Mouse (Mus musculus) cerebellum, postnatal 25 days (tissue): ENCODE results near the gene Slc25a44.
A peak's percentile ranks its signal among the peaks of the same experiment; 100 is the strongest.
"Not testable (repeated sequence)": the region's sequence is repeated elsewhere in the genome, so short reads cannot be mapped to it uniquely, and the experiment has no call there.

Experiments used
- DNase-seq, 2 experiments: peaks; one replicate each; pipeline ENCODE4 v3.0.0; 2021; ENCODE audit warnings: mixed read lengths in 2 of 2

The Slc25a44 gene

DNA sequence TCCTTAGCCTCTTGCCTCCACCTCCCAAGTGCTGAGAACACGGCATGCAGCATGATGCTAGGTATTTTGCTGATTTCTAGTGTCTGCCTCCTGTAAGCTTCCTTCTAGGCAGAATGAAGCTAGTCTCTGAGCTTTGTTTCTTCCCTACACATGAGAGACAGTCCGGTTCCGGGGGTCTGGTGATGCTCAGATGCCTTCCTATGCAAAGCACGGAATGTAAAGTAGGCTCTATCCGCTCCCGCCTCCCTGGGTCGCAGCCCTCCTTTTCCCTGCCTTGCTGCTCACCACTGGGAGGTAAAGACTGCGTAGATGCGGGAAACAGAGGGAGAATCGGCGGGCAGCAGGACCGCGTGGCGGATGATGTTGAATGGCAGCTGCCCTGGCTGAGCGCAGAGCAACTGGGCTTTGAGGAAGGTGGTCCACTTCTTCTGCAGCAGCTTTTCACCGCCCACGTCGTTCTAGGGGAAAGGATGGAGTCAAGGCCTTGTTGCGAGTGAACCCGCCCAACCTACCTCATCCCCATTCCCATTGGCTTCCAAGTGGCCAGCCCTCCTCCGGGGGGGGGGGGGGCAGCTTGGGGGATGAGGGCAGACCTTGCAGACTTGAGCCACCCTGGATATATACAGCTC is 24.6 kb upstream of the Slc25a44 start:
- peak; percentile 71 to 75 for DNase-seq

DNA sequence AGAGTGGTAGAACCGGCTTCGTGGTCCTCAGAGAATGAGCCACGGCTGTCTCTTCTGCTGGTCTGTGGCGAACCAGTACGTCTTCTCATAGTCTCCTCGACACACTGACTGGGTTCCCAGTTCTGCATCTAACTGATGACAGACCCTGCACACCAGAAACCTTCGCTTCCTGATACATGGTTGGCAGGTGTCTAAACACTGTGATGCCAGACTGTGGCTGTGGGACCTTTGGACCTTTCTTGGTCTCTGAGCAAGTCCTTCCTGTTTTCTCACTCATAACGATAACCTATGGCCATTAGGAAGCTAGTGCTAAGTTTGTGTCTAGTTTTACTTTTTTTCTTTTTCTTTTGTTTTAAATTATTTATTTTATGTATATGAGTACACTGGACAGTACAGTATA is 23.5 kb upstream of the Slc25a44 start:
- DNase-seq, result no peak

DNA sequence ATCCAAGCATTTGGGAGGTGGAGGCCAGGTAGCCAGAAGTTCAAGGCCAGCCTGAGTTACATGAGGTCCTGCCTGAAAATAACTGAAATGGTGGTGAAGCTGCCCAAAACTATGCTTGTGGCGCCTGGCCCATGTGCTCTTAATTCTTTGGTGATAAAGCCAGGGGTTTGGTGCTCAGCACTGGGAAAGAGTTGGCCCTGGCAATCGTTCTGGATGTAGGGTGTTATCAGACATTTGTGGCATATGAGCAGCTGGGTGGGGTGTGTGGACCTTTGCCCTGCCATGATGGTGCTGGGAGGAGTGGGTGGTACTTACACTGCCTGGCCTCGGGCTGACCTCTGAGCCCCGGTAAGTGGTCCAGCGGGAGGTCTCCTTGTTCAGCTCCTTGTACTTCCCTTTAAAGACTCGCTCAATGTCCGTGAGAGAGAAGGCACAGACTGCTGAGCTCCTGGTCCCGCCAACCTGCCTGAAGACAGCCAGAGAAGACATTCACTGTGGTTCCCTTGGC is 22.8 kb upstream of the Slc25a44 start:
- no peak for DNase-seq

DNA sequence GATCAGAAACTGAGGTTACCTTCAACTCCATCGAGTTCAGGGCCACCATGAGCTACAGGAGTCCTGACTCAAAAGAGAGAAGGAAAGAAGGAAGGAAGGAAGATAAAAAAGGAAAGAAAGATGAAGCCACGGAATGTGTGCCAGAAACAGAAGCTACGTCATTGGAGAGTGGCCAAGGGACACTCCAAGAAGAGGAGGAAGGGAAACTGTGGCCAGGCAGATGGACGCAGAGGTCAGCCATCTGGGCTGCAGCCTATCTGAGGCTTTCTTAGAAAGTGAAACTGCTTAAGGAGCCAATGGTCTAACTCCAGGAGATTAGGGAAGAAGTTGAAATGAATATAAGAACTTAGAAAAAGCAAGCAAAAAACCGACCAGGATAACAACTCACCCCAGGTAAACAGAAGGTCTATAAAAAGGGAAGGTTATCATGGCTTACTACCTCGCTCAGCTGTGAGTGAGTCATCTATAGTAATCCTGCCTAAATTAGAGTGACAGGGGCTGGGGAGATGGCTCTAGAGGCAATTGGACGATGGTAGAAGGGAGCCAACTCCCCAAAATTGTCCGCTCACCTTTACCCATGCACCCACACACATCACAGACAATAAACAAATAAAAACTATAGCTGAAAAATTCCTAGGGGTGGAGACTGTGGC is 21.7 kb upstream of the Slc25a44 start:
- peak in 1 of 2 experiments; percentile 29 for DNase-seq

DNA sequence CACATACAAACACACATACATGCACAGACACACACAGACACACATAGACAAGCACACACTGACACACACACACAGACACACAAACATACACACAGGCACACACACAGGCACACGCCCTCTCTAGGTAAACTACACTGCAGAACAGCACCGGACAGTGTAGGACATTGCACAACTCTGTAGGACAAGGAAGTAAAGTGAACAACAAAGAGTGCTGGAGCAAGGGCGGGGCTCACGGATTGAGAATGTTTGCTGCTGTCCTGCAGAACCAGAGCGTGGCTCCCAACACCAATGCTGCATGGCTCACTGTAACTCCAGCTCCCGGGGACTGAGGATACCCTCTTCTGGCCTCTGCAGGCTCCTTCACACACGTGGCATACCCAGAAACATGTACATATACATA is 17.9 kb upstream of the Slc25a44 start:
- no peak for DNase-seq

DNA sequence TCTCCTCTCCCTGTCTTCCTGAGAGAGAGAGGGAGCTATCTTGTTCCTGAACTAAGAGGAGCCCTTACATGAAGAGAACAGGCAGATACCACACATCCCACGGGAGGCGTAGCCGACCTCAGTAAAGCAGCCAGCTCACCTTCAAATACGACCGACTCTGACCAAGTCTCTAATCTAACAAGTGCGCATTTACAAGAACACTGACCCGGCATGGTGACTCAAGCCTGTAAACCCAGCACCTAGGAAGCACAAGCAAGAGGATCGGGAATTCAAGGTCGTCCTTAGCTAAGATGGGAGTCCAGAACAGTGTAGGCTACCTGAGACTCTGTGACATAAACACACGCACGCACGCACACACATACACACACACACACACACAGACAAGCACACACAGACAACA is 17.5 kb upstream of the Slc25a44 start:
- DNase-seq, result no peak

DNA sequence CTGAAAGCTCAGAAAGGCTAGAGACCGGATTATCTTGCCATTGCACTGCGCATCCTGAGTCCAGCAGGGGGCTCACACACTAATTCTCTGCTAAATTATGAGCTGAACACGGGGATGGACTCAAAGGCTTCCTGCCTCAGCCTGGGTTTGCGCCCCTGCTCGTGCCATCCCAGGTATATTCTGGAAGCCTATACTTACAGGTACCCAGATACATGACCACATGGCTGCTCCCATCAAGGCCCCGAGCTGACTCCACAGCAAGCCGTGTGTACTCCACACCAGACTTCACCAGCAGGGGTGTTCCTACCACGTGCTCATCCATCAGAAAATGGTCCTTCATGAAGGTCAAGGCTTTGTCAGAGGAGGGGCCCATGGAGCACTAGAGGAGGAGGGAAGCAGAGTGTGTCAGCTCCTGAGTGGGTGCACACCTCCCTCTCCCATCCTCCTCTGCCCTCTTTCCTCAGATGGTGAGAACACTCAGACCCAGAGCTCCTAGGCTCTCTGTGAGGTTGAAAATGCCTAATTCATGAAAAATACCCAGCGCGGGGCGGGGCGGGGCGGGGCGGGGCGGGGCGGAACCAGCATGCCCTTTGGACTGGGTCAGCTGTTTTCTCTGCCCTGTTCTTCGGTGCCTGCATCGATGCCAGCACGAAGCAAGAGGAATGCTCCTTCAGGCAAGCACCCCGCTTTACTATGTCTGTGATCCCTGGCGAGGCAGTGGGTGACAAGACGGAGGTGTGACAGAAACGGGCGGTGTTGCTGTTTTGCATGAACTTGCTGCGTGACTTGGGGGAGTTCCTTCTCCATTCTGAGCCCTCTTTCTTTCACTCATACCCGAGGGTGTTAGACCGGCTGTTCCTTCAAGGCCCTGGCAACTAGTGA is 15.8 kb upstream of the Slc25a44 start:
- peak; percentile 34 to 59 for DNase-seq

DNA sequence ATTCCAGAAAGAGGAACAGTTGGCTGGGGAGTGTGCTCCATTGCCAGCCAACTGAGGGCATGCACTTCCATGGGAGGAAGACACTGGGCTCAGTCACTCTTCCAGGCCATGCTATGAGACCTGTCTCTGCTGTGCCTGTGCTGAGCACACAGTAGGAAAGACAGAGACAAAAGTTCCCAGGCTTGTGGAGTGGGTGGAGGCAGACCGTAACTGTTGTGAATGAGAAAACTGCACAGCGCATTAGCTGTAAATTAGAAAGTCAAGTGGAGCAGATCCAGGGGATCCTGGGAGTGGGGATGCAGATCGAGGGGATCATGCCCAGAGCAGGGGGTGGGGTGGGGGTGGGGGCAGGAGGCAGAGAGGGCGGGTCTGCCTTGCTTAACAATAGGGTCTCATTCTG is 14.6 kb upstream of the Slc25a44 start:
- no peak for DNase-seq

DNA sequence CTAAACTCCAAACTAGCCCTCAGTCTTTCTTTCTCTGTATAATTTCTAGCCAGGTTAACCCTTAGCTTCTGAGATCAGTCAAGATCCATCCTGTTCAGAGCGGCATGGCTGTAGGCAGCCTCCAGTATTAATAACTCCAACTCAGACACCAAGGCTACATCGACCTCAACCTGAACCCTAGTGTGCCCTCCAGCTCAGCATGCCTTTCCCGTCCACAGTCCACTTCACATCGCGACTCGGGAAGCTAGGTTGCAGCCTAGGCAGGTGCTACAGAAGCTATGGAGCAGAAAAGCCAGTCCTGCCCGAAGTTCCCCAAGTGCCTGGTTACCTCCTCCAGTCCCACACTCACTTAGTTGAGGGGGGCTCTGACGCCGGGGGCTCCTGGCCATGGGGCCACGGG is 12.5 kb upstream of the Slc25a44 start:
- peak in 1 of 2 experiments; percentile 8 for DNase-seq

DNA sequence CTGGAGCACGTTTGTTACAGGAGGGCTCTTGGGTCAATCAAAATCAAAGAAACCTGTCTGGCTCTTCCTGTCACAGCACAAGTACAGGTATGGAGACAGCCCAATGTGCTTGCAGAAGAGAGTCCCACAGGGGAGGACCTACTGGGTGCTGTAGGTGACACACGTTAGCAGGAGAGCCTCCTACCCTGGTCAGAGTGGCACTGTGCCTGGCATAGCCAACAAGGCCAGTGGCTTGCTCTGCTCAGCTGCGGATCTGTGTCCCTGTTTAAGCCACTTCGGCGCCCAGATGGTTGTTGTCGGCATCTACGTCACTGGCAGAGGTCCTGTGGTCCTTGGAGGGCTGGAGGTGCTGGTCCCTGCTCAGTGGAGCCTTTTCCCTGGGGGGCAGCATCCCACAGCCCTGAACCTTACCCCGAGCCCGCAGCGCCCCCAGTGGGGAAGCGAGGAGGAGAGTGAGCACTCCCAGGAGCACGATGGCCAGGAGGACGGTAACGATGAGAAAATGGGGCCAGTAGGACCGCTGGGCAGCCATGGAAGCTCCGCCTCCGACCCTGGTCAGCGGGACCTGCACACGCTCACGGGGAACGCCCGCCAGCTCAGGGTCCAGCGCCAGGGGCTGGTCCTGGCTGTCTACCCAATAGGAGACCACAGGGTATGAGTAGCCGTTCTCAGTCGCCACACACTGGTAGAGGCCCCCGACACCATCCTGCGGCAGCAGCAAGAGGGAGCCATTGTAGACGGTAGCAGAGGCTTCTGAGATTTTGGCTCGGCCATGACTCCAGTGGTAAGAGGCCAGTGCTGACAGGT is 11.7 kb upstream of the Slc25a44 start:
- peak; percentile 86 to 88 for DNase-seq

DNA sequence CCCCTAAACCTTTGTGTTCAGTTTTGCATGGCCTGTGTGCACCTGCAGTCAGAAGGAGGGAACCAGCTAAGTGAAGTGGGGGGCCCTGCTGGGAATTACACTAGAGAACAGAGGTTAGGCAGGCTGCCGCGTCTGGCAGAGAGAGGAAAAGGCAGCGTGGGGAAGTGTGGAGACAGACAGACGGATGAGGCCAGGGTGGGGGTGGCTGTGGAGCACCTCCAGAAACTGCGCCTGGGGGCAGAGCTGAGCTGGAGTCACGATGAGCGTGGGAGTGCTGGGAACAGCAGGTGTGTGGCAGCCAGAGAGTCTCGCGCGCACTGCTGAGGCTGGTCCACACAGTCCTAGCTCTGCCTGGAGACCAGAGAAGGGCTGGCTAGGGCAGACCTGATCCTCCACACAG is 10.6 kb upstream of the Slc25a44 start:
- peak in 1 of 2 experiments; percentile 17 for DNase-seq

DNA sequence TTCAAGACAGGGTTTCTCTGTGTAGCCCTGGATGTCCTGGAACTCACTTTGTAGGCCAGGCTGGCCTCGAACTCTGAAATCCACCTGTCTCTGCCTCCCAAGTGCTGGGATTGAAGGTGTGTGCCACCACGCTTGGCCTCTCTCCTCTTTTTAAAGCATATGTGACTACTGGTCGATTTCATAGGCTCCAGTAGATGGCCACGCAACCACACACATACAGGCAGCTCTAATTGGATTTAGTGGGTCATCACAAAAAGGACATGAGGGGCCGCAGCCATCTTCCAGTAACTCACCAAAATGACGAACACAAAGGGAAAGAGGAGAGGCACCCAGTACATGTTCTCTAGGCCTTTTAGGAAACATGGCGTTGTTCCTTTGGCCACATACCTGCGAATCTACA is 3.7 kb upstream of the Slc25a44 start:
- not testable (repeated sequence) for DNase-seq

DNA sequence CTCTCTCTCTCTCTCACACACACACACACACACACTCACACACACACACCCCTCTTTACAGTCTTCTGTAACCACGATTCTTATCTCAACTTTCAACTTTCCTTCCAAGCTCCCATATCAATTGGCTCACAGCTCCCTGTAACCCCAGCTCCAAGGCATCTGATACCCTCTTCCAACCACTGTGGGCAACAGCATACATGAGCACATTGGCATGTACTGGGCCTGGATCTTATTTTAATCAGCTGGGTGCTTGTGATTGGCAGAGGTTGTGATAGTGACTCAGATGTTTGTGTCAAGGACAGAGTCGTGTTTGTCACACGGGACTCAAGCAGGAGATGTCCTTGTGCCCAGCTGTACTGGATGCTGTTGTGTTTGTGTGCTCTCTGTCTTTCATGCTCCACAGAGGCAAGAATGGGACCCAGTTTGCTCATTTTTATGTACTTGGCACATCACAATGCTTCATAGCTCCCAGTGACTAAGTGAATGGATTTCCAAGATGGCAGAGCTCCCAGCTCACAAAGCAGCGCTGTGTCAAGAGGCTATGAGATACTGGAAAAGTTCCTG is 2.5 kb upstream of the Slc25a44 start:
- DNase-seq, result no peak

DNA sequence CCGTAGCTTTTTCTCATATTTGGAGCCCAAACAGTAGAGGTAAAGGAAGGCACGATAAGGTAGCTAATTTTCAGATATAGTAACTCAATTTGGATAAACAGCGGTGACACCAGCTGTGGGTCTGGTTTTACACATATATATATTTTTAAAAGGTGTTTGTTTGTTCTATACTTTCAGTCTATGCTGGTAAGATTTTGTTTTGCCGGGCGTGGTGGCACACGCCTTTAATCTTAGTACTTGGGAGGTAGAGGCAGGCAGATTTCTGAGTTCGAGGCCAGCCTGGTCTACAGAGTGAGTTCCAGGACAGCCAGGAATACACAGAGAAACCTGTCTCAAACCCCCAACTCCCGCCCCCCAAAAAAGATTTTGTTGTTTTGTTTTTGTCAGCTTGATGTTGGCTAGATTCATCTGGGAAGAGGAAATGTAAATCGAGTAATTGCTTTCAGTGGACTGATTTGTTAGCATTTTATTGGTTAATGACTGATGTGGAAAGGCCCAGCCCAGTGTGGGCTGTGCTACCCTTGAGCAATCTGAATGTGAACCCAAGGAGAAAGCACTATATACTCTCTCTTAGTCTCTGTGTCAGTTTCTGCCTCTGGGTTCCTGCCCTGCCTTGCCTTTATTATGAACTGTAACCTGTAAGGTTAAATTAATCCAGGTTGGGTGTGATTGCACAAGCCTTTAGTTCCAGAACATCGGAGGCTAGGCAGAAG is 925 bp upstream of the Slc25a44 start:
- DNase-seq, result no peak

DNA sequence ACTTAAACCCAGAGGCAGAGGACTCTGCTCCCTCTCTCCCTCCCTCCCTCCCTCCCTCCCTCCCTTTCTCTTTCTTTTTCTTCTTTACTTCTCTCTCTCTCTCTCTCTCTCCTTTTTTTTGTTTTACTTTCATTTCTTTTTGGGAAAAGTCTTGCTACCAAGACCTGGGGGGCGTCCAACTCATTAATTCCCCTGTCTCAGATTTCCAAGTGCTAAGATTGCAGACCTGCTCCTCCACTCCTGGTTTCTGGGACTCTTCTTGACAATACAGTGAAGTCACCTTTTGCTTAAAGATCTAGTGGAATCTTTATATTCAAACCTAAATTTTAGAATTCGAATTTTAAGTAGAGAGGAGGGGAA is 371 bp upstream of the Slc25a44 start:
- DNase-seq, result no peak

DNA sequence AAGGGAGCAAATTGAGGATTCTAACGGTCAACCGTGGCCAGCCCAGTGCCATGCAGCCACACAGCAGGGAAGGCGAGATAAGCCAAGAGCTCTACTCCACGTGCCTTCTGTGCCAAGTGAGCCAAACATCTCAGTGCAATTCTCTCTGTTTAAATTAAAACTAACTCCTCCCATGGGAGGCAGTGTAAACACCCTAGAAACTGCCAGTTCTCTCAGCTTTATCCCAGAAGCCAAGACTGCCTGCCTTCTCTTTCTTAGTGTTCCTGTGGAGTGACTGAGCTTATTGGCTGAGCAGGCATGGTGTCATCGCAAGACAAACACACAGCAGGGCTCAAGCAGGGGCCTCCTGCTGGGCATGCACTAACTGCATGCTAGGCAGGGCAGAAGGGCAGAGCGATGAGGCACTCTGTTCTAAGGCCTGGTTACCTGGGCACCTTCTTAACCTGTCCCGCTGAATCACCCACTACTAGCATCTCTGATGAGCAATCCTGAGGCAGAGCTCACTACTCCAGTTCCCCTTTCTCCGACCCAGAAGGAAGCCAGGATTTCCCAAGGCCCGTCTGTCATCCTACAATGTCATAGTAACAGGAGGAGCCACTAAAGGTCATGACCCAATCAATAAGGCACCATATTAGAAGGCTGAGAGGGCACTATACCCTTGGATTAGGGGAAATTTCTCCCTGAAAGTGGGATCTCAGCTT is 2.8 kb downstream of the Slc25a44 start:
- peak; percentile 79 to 85 for DNase-seq

DNA sequence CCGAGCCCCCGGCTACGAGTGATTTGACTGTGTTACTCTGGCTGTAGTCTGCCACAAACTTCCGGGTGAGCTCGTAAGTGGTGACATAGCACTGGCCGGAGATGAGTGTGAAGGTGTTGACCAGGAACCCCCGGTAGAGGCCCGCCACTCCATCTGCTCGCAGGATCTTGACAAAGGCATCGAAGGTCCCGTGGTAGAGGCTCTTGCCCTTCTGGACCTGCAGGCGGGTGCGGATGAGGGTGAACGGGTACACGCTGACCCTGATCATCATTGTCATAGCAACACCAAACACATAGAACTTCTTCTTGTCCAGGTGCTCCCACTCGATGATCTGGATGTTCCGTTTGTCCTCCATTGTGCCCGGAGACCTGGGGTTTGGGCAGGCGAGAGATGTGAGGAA is 4.2 kb downstream of the Slc25a44 start:
- DNase-seq, result no peak

DNA sequence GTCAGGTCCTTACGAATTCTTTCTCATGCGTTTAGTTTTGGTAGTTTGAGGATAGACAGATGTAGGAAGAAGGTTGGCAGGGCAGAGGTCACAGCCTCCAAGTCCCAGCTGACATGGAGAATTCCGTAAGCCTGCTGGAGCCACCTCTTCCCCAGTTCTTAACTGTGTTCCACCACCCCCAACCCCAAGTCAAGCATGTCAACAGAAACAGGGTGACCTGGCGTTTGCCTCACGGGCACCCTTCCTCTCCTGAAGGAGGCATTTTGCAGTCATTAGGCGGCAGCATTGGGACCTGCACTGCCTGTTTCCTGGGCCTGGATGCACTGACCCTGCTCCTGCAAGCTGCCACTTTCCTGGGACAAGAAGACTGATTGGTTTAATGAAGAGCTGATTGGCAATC is 6.9 kb downstream of the Slc25a44 start:
- DNase-seq, result no peak

DNA sequence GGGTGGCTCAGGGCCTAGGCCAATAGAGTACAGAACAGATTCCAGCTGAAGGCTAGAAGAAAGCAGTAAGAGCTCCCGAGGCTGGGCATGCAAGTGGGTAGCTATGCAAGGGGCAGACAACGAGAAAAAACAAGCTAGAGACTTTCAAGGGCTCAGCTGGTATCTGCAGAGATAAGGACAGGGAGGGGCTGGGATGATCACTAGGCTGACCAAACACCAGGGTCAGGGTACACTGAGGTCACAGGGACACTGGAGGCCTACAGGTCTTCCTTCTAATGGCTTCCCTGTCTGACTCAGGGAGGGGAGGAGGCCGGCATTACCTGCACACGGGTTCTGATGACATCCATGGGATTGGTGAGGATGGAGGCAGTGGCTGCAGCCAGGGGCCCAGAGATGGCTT is 9.3 kb downstream of the Slc25a44 start:
- DNase-seq, result no peak

DNA sequence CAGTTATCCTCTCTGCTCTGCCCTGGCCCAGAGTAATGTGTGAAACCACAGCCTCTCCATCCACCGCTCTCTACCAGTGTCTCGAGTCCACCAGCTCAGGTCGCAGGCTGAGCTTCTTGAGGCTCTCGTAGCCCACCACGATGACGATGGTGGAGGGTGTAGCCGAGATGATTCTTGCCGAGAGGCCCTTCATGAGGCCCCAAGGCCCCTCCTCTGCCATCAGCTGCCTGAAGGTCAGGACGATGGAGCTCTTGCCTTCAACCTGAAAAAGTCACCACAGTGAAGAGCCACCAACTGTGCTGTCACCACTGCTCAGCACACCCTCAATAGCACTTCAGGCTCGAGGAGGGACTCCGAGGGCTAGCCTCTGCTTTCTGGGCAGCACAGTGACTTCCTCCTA is 12.3 kb downstream of the Slc25a44 start:
- DNase-seq, result no peak

DNA sequence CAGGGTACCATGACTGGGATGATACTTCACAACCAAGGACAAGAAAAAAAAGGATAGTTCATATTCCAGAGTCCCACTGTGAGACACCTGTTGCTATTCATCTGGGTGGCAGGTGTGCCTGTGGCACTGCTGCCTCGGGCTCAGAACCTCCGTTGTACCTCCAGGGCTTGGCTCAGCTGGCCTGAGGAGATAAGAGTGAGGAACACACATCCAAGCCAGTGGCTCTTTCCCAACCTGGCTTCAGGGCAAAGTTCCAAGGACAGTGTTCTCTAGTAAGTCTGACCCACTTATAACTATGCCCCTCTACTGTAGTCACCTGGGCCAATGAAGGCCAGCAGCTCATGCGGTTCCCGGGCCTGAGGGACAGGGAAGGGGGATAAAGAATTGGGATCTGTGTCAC is 13.3 kb downstream of the Slc25a44 start:
- DNase-seq, result no peak
